Mouse (Mus musculus): ENCODE data around the gene Sdhb. TPM values are rescaled to one million over a fixed set of nuclear protein-coding genes. Genes with fewer than 3 reads are reported as not detected.

Sdhb gene
- 408 and 418 TPM in 2 replicates for polyA plus RNA-seq (2014; fragmentation: Nextera tagmentation; extraction: Ambion mirVana)

DNA sequence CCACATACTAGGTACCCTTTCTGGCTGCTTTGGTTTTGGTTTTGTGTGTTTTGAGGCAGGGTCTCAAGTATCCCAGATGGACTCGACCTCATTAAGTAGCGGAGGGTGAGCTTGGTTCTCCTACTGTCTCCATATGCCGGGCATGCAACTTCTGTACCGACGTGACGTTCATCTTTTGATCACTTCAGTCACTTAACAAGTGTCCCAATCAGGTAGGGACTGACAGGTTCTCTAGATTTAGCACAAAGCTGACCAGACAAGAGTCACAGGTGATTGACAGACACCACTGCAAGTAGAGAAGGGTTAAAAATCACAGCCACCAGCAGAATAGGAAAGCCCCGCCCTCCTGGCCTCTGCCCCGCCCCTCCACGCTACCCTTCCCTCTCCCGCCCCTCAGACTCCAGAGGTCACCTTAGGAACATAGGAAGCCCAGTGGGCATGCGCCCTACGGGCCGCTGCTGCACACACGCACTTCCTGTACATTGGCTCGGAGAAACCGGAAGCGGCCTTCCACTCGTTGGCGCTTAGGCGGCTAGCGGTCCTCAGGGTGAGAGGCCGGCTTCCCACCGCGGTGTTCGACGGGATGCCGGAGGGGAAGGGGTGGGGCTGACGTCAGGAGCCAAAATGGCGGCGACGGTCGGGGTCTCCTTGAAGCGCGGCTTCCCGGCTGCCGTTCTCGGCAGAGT, at the start of gene Sdhb:
TSS of gene Sdhb (plus strand) at position 423 of the 686 bp plus-strand sequence.
- DNase-seq (ENCODE audit: low spot score) (peak; percentile 97), ATAC-seq (ENCODE audit: insufficient read depth, low FRiP score, low TSS enrichment) (peak; percentile 95)
- Histone ChIP-seq H3K4me1 (ENCODE audit: control insufficient read depth, insufficient read depth, low read length) (peaks cover 16% of the 10 kb centered on the region; the same call in 1 of the 2 replicates), H3K36me3 (ENCODE audit: control insufficient read depth, insufficient read depth, low read length) (no peaks in the 10 kb centered on the region), H3K9me3 (ENCODE audit: control insufficient read depth, low read length) (no peaks in the 10 kb centered on the region), H3K27me3 (ENCODE audit: control insufficient read depth, insufficient read depth, low read length) (no peaks in the 10 kb centered on the region), H3K27ac (ENCODE audit: low read depth, low read length) (peak within 1 kb of the TSS; percentile 77), H3K4me2 (ENCODE audit: low read depth) (peak within 1 kb of the TSS; percentile 88), H3K4me3 (ENCODE audit: low read depth, low read length) (peak within 1 kb of the TSS; percentile 94), H3K9ac (ENCODE audit: low read length) (peak within 1 kb of the TSS; percentile 93)
- 5% methylated on average over 37 of the region's 37 CpGs for WGBS

DNA sequence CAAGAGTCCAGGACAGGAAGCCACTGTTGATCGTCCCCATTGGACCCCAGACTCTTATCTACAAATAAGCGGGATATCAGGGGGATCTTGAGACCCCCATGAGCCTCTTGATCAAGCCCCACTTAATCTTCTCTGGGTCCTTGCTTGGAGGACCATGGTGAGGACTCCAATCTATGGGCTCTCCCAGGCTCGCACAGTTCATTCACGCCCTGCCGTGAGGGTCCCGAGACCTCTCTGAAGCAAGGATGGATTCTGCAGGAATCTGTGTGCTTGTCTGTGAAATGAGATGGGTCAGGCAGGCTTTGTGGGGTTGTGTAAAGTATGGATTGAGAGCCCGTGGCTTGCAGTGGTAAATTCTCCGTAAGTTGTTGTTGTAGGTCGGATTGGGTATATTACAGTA, 49.6 kb upstream of the Sdhb start:
- ATAC-seq (ENCODE audit: insufficient read depth, low FRiP score, low TSS enrichment) (no peak), DNase-seq (ENCODE audit: low spot score) (no peak)
- H3K4me2 ChIP-seq (ENCODE audit: low read depth), result no peak overlapping the region
- H3K36me3 ChIP-seq (ENCODE audit: control insufficient read depth, insufficient read depth, low read length), result no peaks in the 10 kb centered on the region
- H3K4me1 ChIP-seq (ENCODE audit: control insufficient read depth, insufficient read depth, low read length), result no peaks in the 10 kb centered on the region
- 90% methylated on average over 9 of the region's 9 CpGs for WGBS
- no peak overlapping the region for H3K27ac ChIP-seq (ENCODE audit: low read depth, low read length)
- no peak overlapping the region for H3K4me3 ChIP-seq (ENCODE audit: low read depth, low read length)
- peaks cover 7% of the 10 kb centered on the region for H3K27me3 ChIP-seq (ENCODE audit: control insufficient read depth, insufficient read depth, low read length)
- H3K9me3 ChIP-seq (ENCODE audit: control insufficient read depth, low read length), result no peaks in the 10 kb centered on the region
- no peak overlapping the region for H3K9ac ChIP-seq (ENCODE audit: low read length)

- ATAC-seq (ENCODE audit: insufficient read depth, low FRiP score, low TSS enrichment) (no peak), DNase-seq (ENCODE audit: low spot score) (no peak)
- no peaks in the 10 kb centered on the region for H3K36me3 ChIP-seq (ENCODE audit: control insufficient read depth, insufficient read depth, low read length)
- H3K27ac ChIP-seq (ENCODE audit: low read depth, low read length), result no peak overlapping the region
- no peak overlapping the region for H3K4me2 ChIP-seq (ENCODE audit: low read depth)
- no peaks in the 10 kb centered on the region for H3K9me3 ChIP-seq (ENCODE audit: control insufficient read depth, low read length)
- peaks cover under 1% of the 10 kb centered on the region; the same call in 1 of the 2 replicates for H3K27me3 ChIP-seq (ENCODE audit: control insufficient read depth, insufficient read depth, low read length)
- H3K4me1 ChIP-seq (ENCODE audit: control insufficient read depth, insufficient read depth, low read length), result no peaks in the 10 kb centered on the region
- 77% methylated on average over 10 of the region's 10 CpGs for WGBS
- H3K9ac ChIP-seq (ENCODE audit: low read length), result no peak overlapping the region
- no peak overlapping the region for H3K4me3 ChIP-seq (ENCODE audit: low read depth, low read length)
Measured at GRCm38 (mm10) chr4:140912271-140912833, 48.7 kb upstream of the Sdhb start.

DNA sequence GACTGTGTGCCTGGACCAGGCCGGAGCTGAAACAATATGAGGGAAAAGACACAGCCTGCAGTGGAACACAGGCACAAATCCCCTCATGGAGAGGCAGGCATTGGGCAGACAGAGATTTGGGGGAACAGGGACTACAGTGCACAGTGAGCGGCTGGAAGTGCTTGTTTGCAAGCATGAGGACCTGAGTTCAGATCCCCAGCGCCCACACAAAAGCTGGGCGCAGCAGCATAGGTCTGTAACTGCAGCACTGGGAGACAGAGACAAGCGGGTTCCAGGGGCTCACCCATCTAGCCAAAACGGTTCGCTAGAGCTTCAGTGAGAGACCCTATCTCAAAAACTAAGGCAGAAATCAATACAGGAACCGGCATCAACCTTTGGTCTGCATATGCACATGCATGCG, 47.4 kb upstream of the Sdhb start:
- Histone ChIP-seq H3K4me1 (ENCODE audit: control insufficient read depth, insufficient read depth, low read length) (no peaks in the 10 kb centered on the region), H3K27me3 (ENCODE audit: control insufficient read depth, insufficient read depth, low read length) (no peaks in the 10 kb centered on the region), H3K27ac (ENCODE audit: low read depth, low read length) (no peak overlapping the region), H3K36me3 (ENCODE audit: control insufficient read depth, insufficient read depth, low read length) (no peaks in the 10 kb centered on the region), H3K9ac (ENCODE audit: low read length) (no peak overlapping the region), H3K4me3 (ENCODE audit: low read depth, low read length) (no peak overlapping the region), H3K4me2 (ENCODE audit: low read depth) (no peak overlapping the region), H3K9me3 (ENCODE audit: control insufficient read depth, low read length) (no peaks in the 10 kb centered on the region)
- WGBS, result 87% methylated on average over 9 of the region's 9 CpGs
- ATAC-seq (ENCODE audit: insufficient read depth, low FRiP score, low TSS enrichment), result no peak
- no peak for DNase-seq (ENCODE audit: low spot score)

- 58% methylated on average over 6 of the region's 6 CpGs for WGBS
- Histone ChIP-seq H3K27me3 (ENCODE audit: control insufficient read depth, insufficient read depth, low read length) (no peaks in the 10 kb centered on the region), H3K4me3 (ENCODE audit: low read depth, low read length) (no peak overlapping the region), H3K9ac (ENCODE audit: low read length) (no peak overlapping the region), H3K4me1 (ENCODE audit: control insufficient read depth, insufficient read depth, low read length) (0 out of 2 replicates have a peak, but pooled peaks cover 3% of the 10 kb centered on the region), H3K36me3 (ENCODE audit: control insufficient read depth, insufficient read depth, low read length) (no peaks in the 10 kb centered on the region), H3K4me2 (ENCODE audit: low read depth) (no peak overlapping the region), H3K9me3 (ENCODE audit: control insufficient read depth, low read length) (no peaks in the 10 kb centered on the region), H3K27ac (ENCODE audit: low read depth, low read length) (no peak overlapping the region)
- ATAC-seq (ENCODE audit: insufficient read depth, low FRiP score, low TSS enrichment), result no peak
- no peak for DNase-seq (ENCODE audit: low spot score)
Measured at GRCm38 (mm10) chr4:140914731-140915131, 46.3 kb upstream of the Sdhb start.

DNA sequence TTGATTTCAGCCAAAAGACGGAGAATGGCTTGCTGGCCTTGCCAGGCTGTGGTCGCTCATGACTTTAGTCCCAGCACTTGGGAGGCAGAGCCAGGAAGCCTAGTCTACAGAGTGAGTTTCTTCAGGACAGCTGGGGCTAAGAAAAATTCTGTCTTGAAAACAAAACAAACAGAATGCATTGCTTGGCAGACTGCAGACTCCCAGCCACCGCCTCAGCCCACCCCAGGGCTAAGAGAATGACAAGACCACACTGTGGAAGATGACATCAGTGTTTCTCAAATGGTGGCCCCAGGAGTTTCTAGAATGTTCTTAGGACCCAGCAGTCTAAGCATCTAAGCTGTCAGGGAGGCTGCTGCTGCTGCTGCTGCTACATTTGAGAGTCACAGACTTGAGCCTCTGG, 45.8 kb upstream of the Sdhb start:
- Histone ChIP-seq H3K27ac (ENCODE audit: low read depth, low read length) (no peak overlapping the region), H3K9me3 (ENCODE audit: control insufficient read depth, low read length) (no peaks in the 10 kb centered on the region), H3K4me3 (ENCODE audit: low read depth, low read length) (no peak overlapping the region), H3K36me3 (ENCODE audit: control insufficient read depth, insufficient read depth, low read length) (no peaks in the 10 kb centered on the region), H3K27me3 (ENCODE audit: control insufficient read depth, insufficient read depth, low read length) (no peaks in the 10 kb centered on the region), H3K4me2 (ENCODE audit: low read depth) (no peak overlapping the region), H3K9ac (ENCODE audit: low read length) (no peak overlapping the region), H3K4me1 (ENCODE audit: control insufficient read depth, insufficient read depth, low read length) (0 out of 2 replicates have a peak, but pooled peaks cover 3% of the 10 kb centered on the region)
- no peak for DNase-seq (ENCODE audit: low spot score)
- ATAC-seq (ENCODE audit: insufficient read depth, low FRiP score, low TSS enrichment), result no peak
- 83% methylated on average over 3 of the region's 3 CpGs for WGBS

DNA sequence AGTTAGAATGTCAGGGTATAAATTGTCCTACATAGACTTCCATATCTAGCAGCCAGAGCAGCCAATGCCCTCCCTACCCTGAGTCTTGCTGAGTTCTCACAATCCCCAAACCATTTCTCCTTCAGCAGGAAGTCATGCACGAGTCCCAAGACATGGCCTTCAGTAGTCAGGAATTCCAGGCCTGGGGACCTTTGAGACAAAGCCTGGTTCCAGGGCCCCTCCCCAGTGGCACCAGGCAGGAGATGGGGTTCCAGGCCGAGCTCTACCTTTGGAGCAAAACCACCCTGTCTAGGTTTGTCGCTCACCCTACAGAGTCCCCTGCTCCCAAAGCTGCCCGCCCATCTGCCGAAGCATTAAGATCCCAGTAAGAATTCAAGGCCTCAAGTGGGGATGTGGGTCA, 44.7 kb upstream of the Sdhb start:
- H3K36me3 ChIP-seq (ENCODE audit: control insufficient read depth, insufficient read depth, low read length), result no peaks in the 10 kb centered on the region
- H3K9ac ChIP-seq (ENCODE audit: low read length), result no peak overlapping the region
- no peak for DNase-seq (ENCODE audit: low spot score)
- H3K9me3 ChIP-seq (ENCODE audit: control insufficient read depth, low read length), result no peaks in the 10 kb centered on the region
- no peak overlapping the region for H3K4me2 ChIP-seq (ENCODE audit: low read depth)
- H3K4me3 ChIP-seq (ENCODE audit: low read depth, low read length), result no peak overlapping the region
- no peak for ATAC-seq (ENCODE audit: insufficient read depth, low FRiP score, low TSS enrichment)
- 89% methylated on average over 5 of the region's 5 CpGs for WGBS
- H3K4me1 ChIP-seq (ENCODE audit: control insufficient read depth, insufficient read depth, low read length), result 0 out of 2 replicates have a peak, but pooled peaks cover 3% of the 10 kb centered on the region
- no peak overlapping the region for H3K27ac ChIP-seq (ENCODE audit: low read depth, low read length)
- H3K27me3 ChIP-seq (ENCODE audit: control insufficient read depth, insufficient read depth, low read length), result no peaks in the 10 kb centered on the region

DNA sequence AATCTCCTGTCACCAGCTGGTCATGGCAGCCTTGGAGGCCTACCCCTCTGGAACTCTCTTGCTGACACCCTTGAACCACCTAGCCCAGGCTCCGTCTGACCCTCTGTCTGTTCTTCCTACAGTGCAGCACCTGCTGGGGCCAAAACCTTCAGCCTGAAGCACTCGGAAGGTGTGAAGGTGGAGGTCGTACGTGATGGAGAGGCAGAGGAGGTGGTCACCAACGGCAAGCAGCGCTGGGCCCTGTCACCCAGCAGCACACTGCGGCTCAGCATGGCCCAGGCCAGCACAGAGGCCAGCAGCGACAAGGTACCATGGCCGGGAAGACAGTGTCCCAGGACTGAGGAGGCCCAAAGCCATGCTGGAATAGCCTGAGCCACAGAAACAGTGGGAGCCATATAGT, 43.6 kb upstream of the Sdhb start:
- Histone ChIP-seq H3K4me2 (ENCODE audit: low read depth) (no peak overlapping the region), H3K36me3 (ENCODE audit: control insufficient read depth, insufficient read depth, low read length) (no peaks in the 10 kb centered on the region), H3K27ac (ENCODE audit: low read depth, low read length) (no peak overlapping the region), H3K9me3 (ENCODE audit: control insufficient read depth, low read length) (no peaks in the 10 kb centered on the region), H3K4me1 (ENCODE audit: control insufficient read depth, insufficient read depth, low read length) (0 out of 2 replicates have a peak, but pooled peaks cover 3% of the 10 kb centered on the region), H3K4me3 (ENCODE audit: low read depth, low read length) (no peak overlapping the region), H3K27me3 (ENCODE audit: control insufficient read depth, insufficient read depth, low read length) (no peaks in the 10 kb centered on the region), H3K9ac (ENCODE audit: low read length) (no peak overlapping the region)
- ATAC-seq (ENCODE audit: insufficient read depth, low FRiP score, low TSS enrichment), result no peak
- no peak for DNase-seq (ENCODE audit: low spot score)
- 89% methylated on average over 9 of the region's 9 CpGs for WGBS

Measured in neural tube, embryonic 11.5 days (tissue).